Mouse (Mus musculus): Measurements from ENCODE around the gene Misp.

GRCm38 (mm10) chr10:79855558-79856184 is 34.9 kb downstream of the Misp start:
- no peak for TF ChIP-seq CTCF (IDR thresholded peaks at IDR 0.05)
- no peak for TF ChIP-seq EP300 (IDR thresholded peaks at IDR 0.05)
